Mouse (Mus musculus): ENCODE measurements around the gene Tbx10.

DNA sequence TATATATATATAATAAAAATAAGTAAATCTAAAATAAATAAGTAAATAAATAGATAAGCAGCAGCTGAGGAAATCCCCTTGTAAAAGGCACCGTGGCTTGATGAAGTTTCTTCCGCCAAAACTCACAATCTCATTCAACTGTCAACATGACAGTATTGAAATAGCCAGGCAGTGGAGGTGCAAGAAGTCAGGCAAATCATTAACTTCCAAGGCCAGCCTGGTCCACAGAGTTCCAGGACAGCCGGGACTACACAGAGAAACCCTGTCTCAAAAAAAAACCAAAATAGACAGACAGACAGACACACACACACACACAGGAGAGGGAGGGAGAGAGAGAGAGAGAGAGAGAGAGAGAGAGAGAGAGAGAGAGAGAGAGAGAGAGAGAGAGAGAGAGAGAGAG is 40.7 kb downstream of the Tbx10 start:
- TF ChIP-seq CTCF (conservative IDR thresholded peaks at IDR 0.05; ENCODE audit: insufficient read depth, insufficient read length, low read depth, low read length) (no peak), POLR2A (IDR thresholded peaks at IDR 0.05; ENCODE audit: low read depth, low read length) (no peak)

All from kidney, adult 2 months (tissue).